In genomic region chr14:55115846-55116245, GRCm38 (mm10) we compare ENCODE assay signal across 9 mouse cellular contexts. TPM values are rescaled to one million over a fixed set of nuclear protein-coding genes. Genes with fewer than 3 reads are reported as not detected.
A peak's percentile ranks its signal among the peaks of the same experiment; 100 is the strongest.
DNase-seq lines count a peak whose midpoint lies in the region; ATAC-seq lines count a peak whose summit lies in the region.
"Had no signal": no experiment of that assay in that cellular context is flagged by ENCODE, and none has a peak within 500 bp of the region (broad histone marks: within the 10 kb centered on the region; RNA-seq: fewer than 3 reads in every experiment).

No protein-coding gene starts in this region.

- H3K36me3 ChIP-seq in limb, embryonic 11.5 days (ENCODE audit: control insufficient read depth, insufficient read depth, low read length), result no peaks in the 10 kb centered on the region

- no peaks in the 10 kb centered on the region for H3K4me1 ChIP-seq in limb, embryonic 11.5 days (ENCODE audit: control insufficient read depth, insufficient read depth, low read length)

- no peak for DNase-seq in frontal cortex, postnatal 25 days (ENCODE audit: low spot score in 2 of 2)
- DNase-seq in right cerebral cortex, postnatal 4 days, result peak; percentile 32
- no peak for DNase-seq in right cerebral cortex, postnatal 25 days
- DNase-seq in limb, embryonic 11.5 days (ENCODE audit: low spot score), result no peak
- DNase-seq in thymus, adult 18-20 months, result no peak
- DNase-seq in left cerebral cortex, postnatal 4 days, result no peak
- DNase-seq in adrenal gland, postnatal 25 days, result no peak

- H3K27ac ChIP-seq in limb, embryonic 11.5 days (replicated peaks; ENCODE audit: low read depth, low read length), result no peak overlapping the region

- H3K27me3 ChIP-seq in limb, embryonic 11.5 days (ENCODE audit: control insufficient read depth, insufficient read depth, low read length), result peaks cover 50% of the 10 kb centered on the region

- no peak overlapping the region for H3K9ac ChIP-seq in limb, embryonic 11.5 days (ENCODE audit: low read length)

- peak overlapping the region; percentile 83; the same call in 1 of the 2 replicates for H3K4me2 ChIP-seq in limb, embryonic 11.5 days (ENCODE audit: low read depth, severe bottlenecking)

- H3K4me3 ChIP-seq in limb, embryonic 11.5 days (ENCODE audit: low read depth, low read length), result peak overlapping the region; percentile 60; the same call in 1 of the 2 replicates

- 2% methylated on average over 8 of the region's 8 CpGs for WGBS in limb, embryonic 11.5 days

- peak; percentile 4; the same call in 1 of the 2 replicates for ATAC-seq in frontal cortex, adult (ENCODE audit: low TSS enrichment)
- ATAC-seq in limb, embryonic 11.5 days (ENCODE audit: insufficient number of reproducible peaks, low FRiP score, low TSS enrichment, low read depth), result no peak

- intact Hi-C loops in left cerebral cortex, postnatal 4 days (cut with DNase I), result no loop called here

- no peaks in the 10 kb centered on the region for H3K9me3 ChIP-seq in limb, embryonic 11.5 days (ENCODE audit: control insufficient read depth, low read length)

RNA-seq across cellular contexts. Expression of gene Jph4, which starts 0.9 kb away (rescaled TPM):
- 0.17 and 0.18 TPM in 2 replicates for polyA plus RNA-seq in limb, embryonic 11.5 days (2014; fragmentation: Nextera tagmentation; extraction: Ambion mirVana)
- total RNA-seq in left cerebral cortex, postnatal 4 days (2021), result 100 to 1,000 TPM; 366 to 399 TPM
- total RNA-seq in adrenal gland, postnatal 25 days (2021), result 3.8 and 6.6 TPM in 2 replicates
- polyA plus RNA-seq: C2C12 had no signal

RNA-seq across cellular contexts. Expression of gene Ap1g2, which starts 9.5 kb away (rescaled TPM):
- 9.9 and 10.6 TPM in 2 replicates for polyA plus RNA-seq in limb, embryonic 11.5 days (2014; fragmentation: Nextera tagmentation; extraction: Ambion mirVana)
- 10 to 100 TPM; 25.8 to 31.4 TPM for total RNA-seq in left cerebral cortex, postnatal 4 days (2021)
- 27.4 and 32.8 TPM in 2 replicates for total RNA-seq in adrenal gland, postnatal 25 days (2021)

RNA-seq across cellular contexts. Expression of gene Thtpa, which starts 21.3 kb away (rescaled TPM):
- polyA plus RNA-seq in limb, embryonic 11.5 days (2014; fragmentation: Nextera tagmentation; extraction: Ambion mirVana), result 22.3 and 23.1 TPM in 2 replicates
- total RNA-seq in left cerebral cortex, postnatal 4 days (2021), result 10 to 100 TPM; 34.7 to 35.7 TPM
- 16.2 and 21.6 TPM in 2 replicates for total RNA-seq in adrenal gland, postnatal 25 days (2021)

RNA-seq across cellular contexts. Expression of gene Zfhx2, which starts 23.7 kb away (rescaled TPM):
- 4.8 and 5.5 TPM in 2 replicates for polyA plus RNA-seq in limb, embryonic 11.5 days (2014; fragmentation: Nextera tagmentation; extraction: Ambion mirVana)
- 10 to 100 TPM; 28.2 to 29.4 TPM for total RNA-seq in left cerebral cortex, postnatal 4 days (2021)
- 9.1 and 9.9 TPM in 2 replicates for total RNA-seq in adrenal gland, postnatal 25 days (2021)

Comparison
In these comparisons a context has a peak if more than half of its experiments do, and no peak if none do; other contexts are left out.
1. RNA of gene Jph4, which starts 0.9 kb away (total RNA-seq): 366 to 399 TPM in left cerebral cortex, postnatal 4 days; 3.8 to 6.6 TPM in adrenal gland, postnatal 25 days; every median in the first group is over 10 times any median in the second.